Mouse (Mus musculus) intestine, embryonic 14.5 days (tissue): ENCODE data around the gene Fam198a. TPM values are rescaled to one million over a fixed set of nuclear protein-coding genes. Genes with fewer than 3 reads are reported as not detected.

Source experiments
- ATAC-seq: fragments of 200-750 bp; cut with Nextera tagmentation; replicated peaks from 2 replicates; pipeline ENCODE4 v1.8.0; 2017; ENCODE audit warnings: low read depth, moderate number of reproducible peaks, moderate TSS enrichment, moderate library complexity; ENCODE audit not compliant: low FRiP score, low TSS enrichment
- DNase-seq: peaks from one replicate; pipeline ENCODE4 v3.0.0-alpha.2; 2018; ENCODE audit warnings: low spot score
- H3K27ac ChIP-seq: fragments of 300-500 bp; sonication (generic); 2 replicates; pipeline ENCODE4 v1.5.1; 2014; ENCODE audit warnings: low read depth, mild to moderate bottlenecking, control low read depth
- H3K27me3 ChIP-seq: fragments of 300-500 bp; sonication (generic); replicated peaks from 2 replicates; pipeline ENCODE4 v1.6.1; 2014; ENCODE audit warnings: low read length, control low read depth; ENCODE audit not compliant: control insufficient read depth, insufficient read depth
- H3K36me3 ChIP-seq: fragments of 300-500 bp; sonication (generic); 2 replicates; pipeline ENCODE4 v1.6.1; 2014; ENCODE audit warnings: low read length, control low read depth; ENCODE audit not compliant: control insufficient read depth, insufficient read depth
- H3K4me1 ChIP-seq: fragments of 300-500 bp; sonication (generic); replicated peaks from 2 replicates; pipeline ENCODE4 v1.6.1; 2014; ENCODE audit warnings: low read length, control low read depth, mixed read lengths; ENCODE audit not compliant: control insufficient read depth, insufficient read depth
- H3K4me2 ChIP-seq: fragments of 300-500 bp; sonication (generic); 2 replicates; pipeline ENCODE4 v1.6.1; 2014; ENCODE audit warnings: low read length
- H3K4me3 ChIP-seq: fragments of 300-500 bp; sonication (generic); 2 replicates; pipeline ENCODE4 v1.5.1; 2014; ENCODE audit warnings: low read depth, low read length, control low read depth, mixed read lengths
- H3K9ac ChIP-seq: fragments of 300-500 bp; sonication (generic); 2 replicates; pipeline ENCODE4 v1.6.1; 2014; ENCODE audit warnings: mild to moderate bottlenecking, low read length
- H3K9me3 ChIP-seq: fragments of 300-500 bp; sonication (generic); 2 replicates; pipeline ENCODE4 v1.6.1; 2016; ENCODE audit warnings: low read length, control low read depth; ENCODE audit not compliant: control insufficient read depth
- WGBS: fragments of 180-500 bp; shearing (Covaris S2); extraction: QIAGEN DNeasy Blood & Tissue Kit; methylation state at CpG from one replicate; pipeline ENCODE4 v1.1.7; 2014; 5-methylcytosine and 5-hydroxymethylcytosine counted together
- polyA plus RNA-seq: library from polyadenylated mRNA; unstranded; fragments of >200 nt; fragmentation: Nextera tagmentation; extraction: Ambion mirVana; gene quantifications from 2 replicates; pipeline ENCODE4 v1.2.1, GENCODE M21; 2014

The Fam198a gene
- polyA plus RNA-seq, 1 experiment from 2014 or later: 2.9 TPM

DNA sequence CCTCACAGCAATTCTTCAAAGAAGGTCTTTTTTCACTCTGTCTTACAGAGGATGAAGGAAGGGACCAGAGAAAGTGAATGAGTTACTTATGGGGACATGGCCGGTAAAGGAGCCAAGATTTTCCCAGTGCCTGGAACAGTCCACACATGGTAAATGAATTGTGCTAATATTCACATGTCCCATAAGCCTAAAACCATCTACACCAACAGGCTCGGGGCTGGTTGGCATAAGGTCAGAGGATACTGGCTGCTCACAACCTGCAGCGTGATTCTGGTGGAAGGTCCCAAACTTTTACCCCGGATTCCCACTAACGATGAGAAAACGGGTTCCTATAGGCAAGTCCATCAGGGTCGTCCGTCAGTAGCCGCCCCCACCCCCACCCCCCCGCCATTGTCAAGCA lies 44.3 kb downstream of the Fam198a start:
- no peak for DNase-seq
- WGBS: 14% methylated on average over 10 of the region's 10 CpGs
- no peak overlapping the region for H3K27ac ChIP-seq
- H3K4me1 ChIP-seq: 0 out of 2 replicates have a peak, but pooled peaks cover 2% of the 10 kb centered on the region
- peak overlapping the region; percentile 96 for H3K4me2 ChIP-seq
- no peaks in the 10 kb centered on the region for H3K36me3 ChIP-seq
- no peaks in the 10 kb centered on the region for H3K27me3 ChIP-seq
- no peaks in the 10 kb centered on the region for H3K9me3 ChIP-seq
- peak overlapping the region; percentile 73 for H3K4me3 ChIP-seq
- ATAC-seq: 0 out of 2 replicates have a peak, but pooled peaks have one; percentile 21
- peak overlapping the region; percentile 72 for H3K9ac ChIP-seq

DNA sequence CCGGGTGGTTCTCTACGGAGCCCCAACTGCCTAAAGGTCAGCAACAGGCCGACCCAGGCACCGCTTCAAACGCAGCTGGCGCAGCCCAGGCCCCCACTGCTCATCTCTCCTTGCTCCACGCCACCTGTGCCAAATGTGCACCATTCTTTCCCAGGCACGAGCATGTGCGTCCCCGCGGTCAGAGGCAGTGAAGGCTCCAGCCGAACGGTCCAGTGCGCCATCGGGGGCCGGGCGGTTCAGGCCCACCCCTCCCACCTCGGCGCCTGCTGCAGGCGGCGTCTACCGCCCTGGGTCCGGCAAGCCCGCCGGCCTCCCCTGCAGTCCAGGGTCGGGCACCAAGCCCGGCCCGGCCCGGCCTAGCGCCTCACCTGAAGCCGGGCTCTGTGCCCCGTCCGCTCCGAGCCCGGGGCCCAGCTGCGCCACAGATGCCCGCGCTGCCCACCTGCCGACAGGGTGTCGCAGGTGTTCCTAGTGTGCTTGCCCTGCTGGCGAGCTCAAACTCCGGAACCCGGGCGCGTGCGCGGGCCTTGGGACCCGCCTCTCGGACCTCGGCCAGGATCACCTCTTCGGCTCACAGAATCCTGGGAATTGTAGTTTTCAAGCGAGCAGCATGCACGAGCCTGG lies 44.8 kb downstream of the Fam198a start:
- Histone ChIP-seq H3K4me2 (peak overlapping the region; percentile 96), H3K4me3 (peak overlapping the region; percentile 73), H3K36me3 (no peaks in the 10 kb centered on the region), H3K27me3 (no peaks in the 10 kb centered on the region), H3K9ac (peak overlapping the region; percentile 72), H3K9me3 (no peaks in the 10 kb centered on the region), H3K4me1 (0 out of 2 replicates have a peak, but pooled peaks cover 2% of the 10 kb centered on the region), H3K27ac (no peak overlapping the region)
- peak; percentile 88 for DNase-seq
- peak; percentile 82 for ATAC-seq
- WGBS: under 1% methylated on average over 50 of the region's 53 CpGs

DNA sequence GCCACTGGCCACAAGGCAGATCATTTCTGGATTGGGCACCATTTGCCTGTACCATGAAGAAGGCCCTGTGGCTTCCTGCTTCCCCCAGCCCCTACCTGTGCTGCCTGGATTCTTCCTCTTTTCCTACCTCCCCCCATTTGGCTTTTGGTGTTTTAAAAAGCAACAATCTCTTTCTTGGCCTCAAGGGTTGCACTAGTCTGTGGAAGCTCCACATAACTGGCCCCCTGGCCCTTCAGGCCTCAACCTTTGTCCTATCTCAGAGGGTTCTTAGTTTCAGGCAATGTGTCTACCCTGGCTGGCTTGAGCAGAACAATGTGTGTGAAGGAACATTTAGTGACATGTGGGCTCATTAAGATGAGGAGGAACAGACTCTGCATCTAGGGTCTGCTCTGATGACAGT lies 46.2 kb downstream of the Fam198a start, which contains the start of gene Pomgnt2:
Pomgnt2 (minus strand) TSS at position 101 of the 400 bp plus-strand sequence.
- no peak within 1 kb of the TSS for H3K27ac ChIP-seq
- DNase-seq: no peak
- H3K9me3 ChIP-seq: no peaks in the 10 kb centered on the region
- H3K4me1 ChIP-seq: no peaks in the 10 kb centered on the region
- peak within 1 kb of the TSS; percentile 96 for H3K4me2 ChIP-seq
- ATAC-seq: no peak
- H3K27me3 ChIP-seq: no peaks in the 10 kb centered on the region
- peak within 1 kb of the TSS; percentile 73 for H3K4me3 ChIP-seq
- H3K9ac ChIP-seq: no peak within 1 kb of the TSS; the same call in 1 of the 2 replicates
- H3K36me3 ChIP-seq: no peaks in the 10 kb centered on the region

DNA sequence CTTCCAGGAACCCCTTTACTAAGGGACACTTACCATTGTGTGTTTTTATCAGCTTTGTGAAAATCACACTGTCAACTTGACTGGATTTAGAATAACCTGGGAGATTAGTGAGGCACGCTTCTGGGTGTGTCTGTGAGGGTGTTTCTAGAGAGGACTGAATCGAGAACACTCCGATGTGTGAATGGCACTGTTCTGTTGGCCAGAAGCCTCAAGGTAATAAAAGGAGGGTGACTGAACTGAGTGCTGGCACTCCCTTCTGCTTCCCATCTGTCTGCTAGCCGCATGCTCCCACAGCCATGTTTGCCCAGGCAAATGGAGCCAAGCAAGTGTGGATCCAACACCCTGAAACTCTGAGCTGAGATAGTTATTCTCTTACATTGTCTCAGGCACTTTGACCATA lies 47.2 kb downstream of the Fam198a start:
- DNase-seq (no peak), ATAC-seq (no peak)
- H3K4me2 ChIP-seq: no peak overlapping the region
- H3K9ac ChIP-seq: no peak overlapping the region
- H3K9me3 ChIP-seq: no peaks in the 10 kb centered on the region
- H3K36me3 ChIP-seq: no peaks in the 10 kb centered on the region
- no peaks in the 10 kb centered on the region for H3K27me3 ChIP-seq
- H3K4me1 ChIP-seq: no peaks in the 10 kb centered on the region
- H3K27ac ChIP-seq: no peak overlapping the region
- 60% methylated on average over 4 of the region's 4 CpGs for WGBS
- no peak overlapping the region for H3K4me3 ChIP-seq

DNA sequence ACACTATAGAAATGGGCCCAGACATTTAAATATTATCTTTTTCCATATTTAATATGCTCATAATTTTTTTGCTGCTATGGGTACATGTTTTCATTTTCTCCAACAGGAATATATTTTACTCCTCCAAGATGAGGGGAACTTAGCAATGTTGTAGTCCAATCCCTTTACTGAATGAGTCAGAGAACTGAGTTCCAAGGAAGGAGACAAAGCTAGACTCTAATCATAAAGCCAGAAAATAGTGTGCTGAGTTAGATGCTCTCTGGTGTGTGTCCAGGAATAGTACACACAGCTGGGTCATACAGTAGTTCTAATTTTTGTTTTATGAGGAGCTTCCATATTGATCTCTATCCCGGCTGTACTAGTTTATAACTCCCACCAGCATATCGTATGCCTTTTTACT lies 55.4 kb downstream of the Fam198a start:
- Histone ChIP-seq H3K4me3 (no peak overlapping the region), H3K4me1 (no peaks in the 10 kb centered on the region), H3K27me3 (0 out of 2 replicates have a peak, but pooled peaks cover 2% of the 10 kb centered on the region), H3K36me3 (no peaks in the 10 kb centered on the region), H3K9me3 (no peaks in the 10 kb centered on the region), H3K27ac (no peak overlapping the region), H3K4me2 (no peak overlapping the region), H3K9ac (no peak overlapping the region)
- DNase-seq: no peak
- no peak for ATAC-seq
- WGBS: 88% methylated on average over 2 of the region's 2 CpGs

DNA sequence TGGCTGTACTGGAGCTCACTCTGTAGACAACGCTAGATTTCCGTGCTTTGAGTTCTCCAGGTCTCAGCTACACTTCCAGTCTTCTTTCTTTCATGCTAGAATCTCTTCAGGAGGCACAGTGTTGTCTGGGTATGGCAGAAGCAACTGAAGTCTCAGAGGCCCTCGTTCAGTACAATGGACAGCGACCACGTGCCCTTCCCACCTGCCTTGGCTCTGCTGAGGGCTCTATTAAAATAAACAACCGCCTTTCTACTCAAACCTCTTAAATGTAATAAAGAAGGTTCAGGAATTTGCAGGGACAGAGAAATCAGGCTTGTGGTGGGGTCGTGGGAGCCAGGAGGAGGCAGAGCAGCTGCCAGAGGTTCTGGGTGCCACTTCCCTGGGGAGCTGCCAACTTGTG lies 55.8 kb downstream of the Fam198a start:
- WGBS: 4% methylated on average over 7 of the region's 7 CpGs
- Histone ChIP-seq H3K4me3 (no peak overlapping the region), H3K9ac (no peak overlapping the region), H3K27ac (no peak overlapping the region), H3K36me3 (no peaks in the 10 kb centered on the region), H3K9me3 (no peaks in the 10 kb centered on the region), H3K4me2 (no peak overlapping the region), H3K27me3 (0 out of 2 replicates have a peak, but pooled peaks cover 2% of the 10 kb centered on the region), H3K4me1 (no peaks in the 10 kb centered on the region)
- DNase-seq (peak; percentile 87), ATAC-seq (no peak)

DNA sequence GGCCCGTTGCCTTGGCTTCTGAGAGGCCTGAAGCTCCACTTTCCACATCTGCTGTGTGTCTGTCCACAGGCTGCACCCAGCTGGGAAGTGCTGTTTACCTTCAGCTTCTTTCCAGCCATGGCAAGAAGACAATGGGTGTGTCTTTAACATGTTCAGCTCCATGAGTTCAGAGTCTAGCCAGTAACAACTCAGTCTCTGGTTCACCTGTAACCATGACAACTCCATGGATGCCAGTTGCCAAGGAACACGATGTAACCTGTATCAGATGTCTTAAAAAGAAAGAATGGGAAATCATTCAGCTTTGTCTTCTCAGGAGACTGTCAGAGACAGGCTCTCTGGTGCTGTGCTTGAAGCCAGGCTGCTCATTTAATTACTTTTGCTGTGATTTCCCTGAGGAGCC lies 58.1 kb downstream of the Fam198a start:
- Histone ChIP-seq H3K9ac (no peak overlapping the region), H3K4me3 (no peak overlapping the region), H3K4me2 (no peak overlapping the region), H3K27ac (no peak overlapping the region), H3K27me3 (0 out of 2 replicates have a peak, but pooled peaks cover 2% of the 10 kb centered on the region), H3K4me1 (no peaks in the 10 kb centered on the region), H3K9me3 (no peaks in the 10 kb centered on the region), H3K36me3 (no peaks in the 10 kb centered on the region)
- 55% methylated on average over 2 of the region's 2 CpGs for WGBS
- no peak for DNase-seq
- no peak for ATAC-seq

DNA sequence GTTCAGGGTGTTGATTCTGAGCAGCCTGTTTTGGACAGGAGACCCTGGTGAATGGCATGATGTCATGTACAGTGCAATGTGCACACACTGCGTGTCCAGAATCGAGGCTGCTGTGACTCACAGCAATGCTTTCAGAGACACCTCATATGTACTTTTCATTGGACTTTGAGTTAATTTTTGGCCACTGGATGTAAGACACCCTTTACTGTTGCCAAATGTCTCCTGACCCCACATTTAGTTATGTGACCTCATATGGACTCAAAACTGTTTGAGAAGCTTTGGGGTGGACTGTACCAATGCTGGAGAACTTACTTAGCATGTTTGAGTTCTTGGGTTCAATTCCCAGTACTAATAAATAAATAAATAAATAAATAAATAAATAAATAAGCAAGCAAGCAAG lies 60.0 kb downstream of the Fam198a start:
- Histone ChIP-seq H3K4me3 (no peak overlapping the region), H3K9ac (no peak overlapping the region), H3K4me1 (no peaks in the 10 kb centered on the region), H3K4me2 (no peak overlapping the region), H3K27me3 (0 out of 2 replicates have a peak, but pooled peaks cover 2% of the 10 kb centered on the region), H3K9me3 (no peaks in the 10 kb centered on the region), H3K27ac (no peak overlapping the region), H3K36me3 (no peaks in the 10 kb centered on the region)
- DNase-seq (no peak), ATAC-seq (no peak)
- WGBS: 86% methylated on average over 2 of the region's 2 CpGs

DNA sequence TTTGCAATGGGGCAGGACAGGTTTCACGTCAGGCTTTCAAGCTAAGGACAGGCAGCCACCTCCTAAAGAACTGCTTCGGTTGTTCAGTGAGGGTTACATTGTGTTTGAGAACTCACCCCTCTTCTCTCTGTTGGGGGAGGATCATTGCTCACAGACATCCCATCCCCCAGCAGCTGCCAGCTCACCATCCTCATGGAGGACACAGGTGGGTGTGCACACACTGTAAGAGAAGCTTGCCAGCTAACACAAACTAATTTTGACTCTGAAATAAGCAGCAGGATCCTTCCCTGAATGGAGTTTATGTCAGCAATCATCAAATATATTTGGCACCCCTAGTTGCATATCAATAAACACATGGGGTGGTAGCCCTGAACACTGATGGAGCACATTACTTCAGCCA lies 62.0 kb downstream of the Fam198a start:
- no peak overlapping the region for H3K9ac ChIP-seq
- no peak for ATAC-seq
- WGBS: 80% methylated on average over 2 of the region's 2 CpGs

More for the DNA sequence above, 62.0 kb downstream of the Fam198a start:
- no peak for DNase-seq
- Histone ChIP-seq H3K36me3 (no peaks in the 10 kb centered on the region), H3K4me3 (no peak overlapping the region), H3K27me3 (no peaks in the 10 kb centered on the region), H3K4me2 (no peak overlapping the region), H3K9me3 (no peaks in the 10 kb centered on the region), H3K27ac (no peak overlapping the region), H3K4me1 (no peaks in the 10 kb centered on the region)
